Mouse (Mus musculus): Measurements from ENCODE around the gene Lpcat2. TPM values are rescaled to one million over a fixed set of nuclear protein-coding genes. Genes with fewer than 3 reads are reported as not detected.

Lpcat2 gene
- polyA plus RNA-seq, 1 experiment from 2014 or later, result 8.5 TPM

GRCm38 (mm10) chr8:92913396-92913795 lies 58.3 kb downstream of the Lpcat2 start:
- Histone ChIP-seq H3K4me3 (ENCODE audit: low read depth, low read length) (no peak overlapping the region), H3K36me3 (ENCODE audit: control insufficient read depth, insufficient read depth, low read length) (0 out of 2 replicates have a peak, but pooled peaks cover 3% of the 10 kb centered on the region), H3K9me3 (replicated peaks; ENCODE audit: control insufficient read depth, low read length, poor library complexity, severe bottlenecking) (no peaks in the 10 kb centered on the region), H3K27ac (ENCODE audit: low read length) (no peak overlapping the region), H3K9ac (ENCODE audit: low read depth, low read length) (no peak overlapping the region), H3K4me2 (ENCODE audit: low read length) (no peak overlapping the region), H3K27me3 (ENCODE audit: control insufficient read depth, insufficient read depth, low read depth, low read length) (no peaks in the 10 kb centered on the region), H3K4me1 (ENCODE audit: control insufficient read depth, insufficient read depth, low read length) (no peaks in the 10 kb centered on the region)
- no peak for ATAC-seq
- WGBS, result 89% methylated on average over 7 of the region's 7 CpGs

GRCm38 (mm10) chr8:92916082-92916481 lies 60.9 kb downstream of the Lpcat2 start:
- Histone ChIP-seq H3K27ac (ENCODE audit: low read length) (no peak overlapping the region), H3K9ac (ENCODE audit: low read depth, low read length) (no peak overlapping the region), H3K27me3 (ENCODE audit: control insufficient read depth, insufficient read depth, low read depth, low read length) (no peaks in the 10 kb centered on the region), H3K4me1 (ENCODE audit: control insufficient read depth, insufficient read depth, low read length) (no peaks in the 10 kb centered on the region), H3K9me3 (replicated peaks; ENCODE audit: control insufficient read depth, low read length, poor library complexity, severe bottlenecking) (no peaks in the 10 kb centered on the region), H3K36me3 (ENCODE audit: control insufficient read depth, insufficient read depth, low read length) (no peaks in the 10 kb centered on the region), H3K4me3 (ENCODE audit: low read depth, low read length) (no peak overlapping the region), H3K4me2 (ENCODE audit: low read length) (no peak overlapping the region)
- ATAC-seq, result no peak
- WGBS, result 83% methylated on average over 3 of the region's 3 CpGs

GRCm38 (mm10) chr8:92921768-92922167 lies 66.6 kb downstream of the Lpcat2 start:
- WGBS, result 63% methylated on average over 3 of the region's 3 CpGs
- no peak for ATAC-seq
- Histone ChIP-seq H3K9ac (ENCODE audit: low read depth, low read length) (no peak overlapping the region), H3K36me3 (ENCODE audit: control insufficient read depth, insufficient read depth, low read length) (no peaks in the 10 kb centered on the region), H3K4me3 (ENCODE audit: low read depth, low read length) (no peak overlapping the region), H3K4me2 (ENCODE audit: low read length) (no peak overlapping the region), H3K9me3 (replicated peaks; ENCODE audit: control insufficient read depth, low read length, poor library complexity, severe bottlenecking) (0 out of 2 replicates have a peak, but pooled peaks cover 2% of the 10 kb centered on the region), H3K27ac (ENCODE audit: low read length) (no peak overlapping the region), H3K4me1 (ENCODE audit: control insufficient read depth, insufficient read depth, low read length) (no peaks in the 10 kb centered on the region), H3K27me3 (ENCODE audit: control insufficient read depth, insufficient read depth, low read depth, low read length) (no peaks in the 10 kb centered on the region)

- ATAC-seq, result no peak
- 67% methylated on average over 4 of the region's 4 CpGs for WGBS
- peaks cover 11% of the 10 kb centered on the region; the same call in 1 of the 2 replicates for H3K9me3 ChIP-seq (replicated peaks; ENCODE audit: control insufficient read depth, low read length, poor library complexity, severe bottlenecking)
- no peaks in the 10 kb centered on the region for H3K27me3 ChIP-seq (ENCODE audit: control insufficient read depth, insufficient read depth, low read depth, low read length)
- no peak overlapping the region for H3K27ac ChIP-seq (ENCODE audit: low read length)
- no peaks in the 10 kb centered on the region for H3K4me1 ChIP-seq (ENCODE audit: control insufficient read depth, insufficient read depth, low read length)
- no peak overlapping the region for H3K4me2 ChIP-seq (ENCODE audit: low read length)
- H3K36me3 ChIP-seq (ENCODE audit: control insufficient read depth, insufficient read depth, low read length), result no peaks in the 10 kb centered on the region
- no peak overlapping the region for H3K9ac ChIP-seq (ENCODE audit: low read depth, low read length)
- no peak overlapping the region for H3K4me3 ChIP-seq (ENCODE audit: low read depth, low read length)
Measured at GRCm38 (mm10) chr8:92928986-92929385, 73.8 kb downstream of the Lpcat2 start.

DNA sequence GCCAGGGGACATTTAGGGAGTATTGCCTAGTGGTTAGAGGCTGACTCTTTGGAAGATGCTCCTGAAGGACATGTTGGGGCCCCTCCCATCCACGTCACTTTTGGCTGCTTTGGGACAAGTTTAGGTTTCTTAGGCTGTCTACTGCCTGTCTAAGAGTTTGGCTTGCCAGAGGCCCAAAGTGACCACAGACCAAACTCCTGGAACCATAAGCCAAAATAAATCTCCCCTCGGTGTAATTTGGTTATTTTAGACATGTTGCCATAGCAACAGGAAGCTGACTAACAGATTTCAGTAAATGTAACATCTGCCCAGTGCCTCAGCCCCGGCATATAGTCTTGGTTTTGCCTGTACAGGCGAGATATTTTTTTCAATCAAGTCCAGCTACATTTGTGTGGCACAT lies 82.9 kb downstream of the Lpcat2 start:
- no peaks in the 10 kb centered on the region for H3K9me3 ChIP-seq (replicated peaks; ENCODE audit: control insufficient read depth, low read length, poor library complexity, severe bottlenecking)
- 84% methylated on average over 4 of the region's 4 CpGs for WGBS

DNA sequence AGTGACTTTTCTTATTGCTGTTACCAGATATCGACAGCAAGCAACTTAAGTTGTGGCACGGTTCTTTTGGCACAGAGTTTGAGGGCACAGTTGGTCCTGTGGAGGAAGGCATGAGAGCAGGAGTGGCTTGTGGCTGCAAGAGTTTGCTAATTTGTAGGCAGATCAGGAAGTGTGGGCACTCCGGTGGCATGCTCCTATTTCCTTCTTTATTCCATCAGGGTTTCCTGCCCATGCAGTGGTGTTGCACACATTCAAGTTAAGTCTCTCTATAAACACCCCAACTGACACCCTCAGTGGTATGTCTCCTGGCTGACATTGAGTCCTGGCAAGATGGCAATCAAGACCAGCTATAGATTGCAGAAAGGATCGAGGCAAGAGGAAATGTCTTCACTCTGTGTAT lies 93.9 kb downstream of the Lpcat2 start:
- no peaks in the 10 kb centered on the region for H3K36me3 ChIP-seq (ENCODE audit: control insufficient read depth, insufficient read depth, low read length)
- no peak overlapping the region for H3K27ac ChIP-seq (ENCODE audit: low read length)
- WGBS, result 96% methylated on average over 4 of the region's 4 CpGs
- ATAC-seq, result no peak
- no peaks in the 10 kb centered on the region for H3K9me3 ChIP-seq (replicated peaks; ENCODE audit: control insufficient read depth, low read length, poor library complexity, severe bottlenecking)
- no peaks in the 10 kb centered on the region for H3K4me1 ChIP-seq (ENCODE audit: control insufficient read depth, insufficient read depth, low read length)
- no peak overlapping the region for H3K4me3 ChIP-seq (ENCODE audit: low read depth, low read length)
- no peak overlapping the region for H3K4me2 ChIP-seq (ENCODE audit: low read length)
- H3K9ac ChIP-seq (ENCODE audit: low read depth, low read length), result no peak overlapping the region
- H3K27me3 ChIP-seq (ENCODE audit: control insufficient read depth, insufficient read depth, low read depth, low read length), result no peaks in the 10 kb centered on the region

More for the DNA sequence above, 82.9 kb downstream of the Lpcat2 start:
- no peak overlapping the region for H3K4me3 ChIP-seq (ENCODE audit: low read depth, low read length)
- no peak overlapping the region for H3K27ac ChIP-seq (ENCODE audit: low read length)
- H3K27me3 ChIP-seq (ENCODE audit: control insufficient read depth, insufficient read depth, low read depth, low read length), result no peaks in the 10 kb centered on the region
- no peak for ATAC-seq
- H3K9ac ChIP-seq (ENCODE audit: low read depth, low read length), result no peak overlapping the region
- no peak overlapping the region for H3K4me2 ChIP-seq (ENCODE audit: low read length)
- H3K36me3 ChIP-seq (ENCODE audit: control insufficient read depth, insufficient read depth, low read length), result no peaks in the 10 kb centered on the region
- no peaks in the 10 kb centered on the region for H3K4me1 ChIP-seq (ENCODE audit: control insufficient read depth, insufficient read depth, low read length)

GRCm38 (mm10) chr8:92950639-92951371 lies 95.7 kb downstream of the Lpcat2 start:
- Histone ChIP-seq H3K9ac (ENCODE audit: low read depth, low read length) (no peak overlapping the region), H3K27me3 (ENCODE audit: control insufficient read depth, insufficient read depth, low read depth, low read length) (no peaks in the 10 kb centered on the region), H3K36me3 (ENCODE audit: control insufficient read depth, insufficient read depth, low read length) (no peaks in the 10 kb centered on the region), H3K4me3 (ENCODE audit: low read depth, low read length) (no peak overlapping the region), H3K27ac (ENCODE audit: low read length) (no peak overlapping the region), H3K9me3 (replicated peaks; ENCODE audit: control insufficient read depth, low read length, poor library complexity, severe bottlenecking) (no peaks in the 10 kb centered on the region), H3K4me2 (ENCODE audit: low read length) (no peak overlapping the region), H3K4me1 (ENCODE audit: control insufficient read depth, insufficient read depth, low read length) (no peaks in the 10 kb centered on the region)
- no peak for ATAC-seq
- WGBS, result 82% methylated on average over 12 of the region's 12 CpGs

DNA sequence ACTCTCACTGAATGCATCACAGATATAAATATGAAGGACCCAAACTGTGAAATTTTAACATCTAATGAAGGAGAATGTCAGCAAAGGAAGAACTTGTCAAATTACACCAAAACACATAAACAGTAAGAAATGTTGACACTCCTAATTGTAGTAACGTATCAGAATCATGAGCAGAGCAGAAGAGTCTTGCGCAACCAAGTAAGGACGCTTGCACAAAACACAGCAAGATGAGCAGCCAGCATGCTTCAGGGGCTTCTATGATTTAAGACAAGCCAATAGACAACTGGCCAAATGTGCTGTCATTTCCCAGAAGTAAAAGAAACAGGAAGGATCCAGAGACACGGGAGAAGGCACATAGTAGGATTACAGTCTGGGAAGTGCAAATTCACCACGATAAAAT lies 98.9 kb downstream of the Lpcat2 start:
- no peaks in the 10 kb centered on the region for H3K36me3 ChIP-seq (ENCODE audit: control insufficient read depth, insufficient read depth, low read length)

DNA sequence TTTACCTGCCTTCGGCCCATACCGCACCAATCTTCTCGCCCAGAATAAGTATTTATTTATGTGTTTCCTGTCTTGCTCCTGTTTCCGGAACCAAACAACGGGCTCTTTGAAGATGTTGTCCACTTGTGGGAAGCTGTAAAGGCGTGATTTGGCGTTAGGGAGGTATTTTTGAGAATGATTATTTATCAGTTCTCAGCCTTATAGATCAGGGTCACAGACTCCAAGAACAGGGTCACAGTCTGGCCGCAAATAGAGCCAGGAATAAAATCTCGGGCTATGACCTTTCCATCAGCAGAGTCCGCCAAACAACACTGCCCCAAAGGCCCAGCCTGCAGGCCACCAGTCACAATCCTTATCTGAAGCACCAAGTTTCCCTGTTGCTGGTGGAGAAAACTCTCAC lies 104.6 kb downstream of the Lpcat2 start, which contains the start of gene Slc6a2:
Gene Slc6a2, plus strand, starts transcription at position 301 of the 400 bp plus-strand sequence.
- peak within 1 kb of the TSS; percentile 41 for H3K4me3 ChIP-seq (ENCODE audit: low read depth, low read length)
- peaks cover 24% of the 10 kb centered on the region for H3K27me3 ChIP-seq (ENCODE audit: control insufficient read depth, insufficient read depth, low read depth, low read length)
- ATAC-seq, result no peak
- no peaks in the 10 kb centered on the region for H3K36me3 ChIP-seq (ENCODE audit: control insufficient read depth, insufficient read depth, low read length)
- WGBS, result 75% methylated on average over 10 of the region's 10 CpGs
- no peak within 1 kb of the TSS for H3K9ac ChIP-seq (ENCODE audit: low read depth, low read length)
- H3K4me2 ChIP-seq (ENCODE audit: low read length), result peak within 1 kb of the TSS; percentile 92
- H3K9me3 ChIP-seq (replicated peaks; ENCODE audit: control insufficient read depth, low read length, poor library complexity, severe bottlenecking), result no peaks in the 10 kb centered on the region
- no peak within 1 kb of the TSS for H3K27ac ChIP-seq (ENCODE audit: low read length)
- H3K4me1 ChIP-seq (ENCODE audit: control insufficient read depth, insufficient read depth, low read length), result peaks cover 10% of the 10 kb centered on the region

More for the DNA sequence above, 98.9 kb downstream of the Lpcat2 start:
- H3K27me3 ChIP-seq (ENCODE audit: control insufficient read depth, insufficient read depth, low read depth, low read length), result no peaks in the 10 kb centered on the region; the same call in 1 of the 2 replicates
- no peak overlapping the region for H3K9ac ChIP-seq (ENCODE audit: low read depth, low read length)
- H3K4me1 ChIP-seq (ENCODE audit: control insufficient read depth, insufficient read depth, low read length), result no peaks in the 10 kb centered on the region
- H3K27ac ChIP-seq (ENCODE audit: low read length), result no peak overlapping the region
- no peaks in the 10 kb centered on the region for H3K9me3 ChIP-seq (replicated peaks; ENCODE audit: control insufficient read depth, low read length, poor library complexity, severe bottlenecking)
- H3K4me2 ChIP-seq (ENCODE audit: low read length), result no peak overlapping the region
- ATAC-seq, result no peak
- H3K4me3 ChIP-seq (ENCODE audit: low read depth, low read length), result no peak overlapping the region
- 88% methylated on average over 5 of the region's 5 CpGs for WGBS
